ENCODE assay signal across 21 mouse cellular contexts in the genomic region with DNA sequence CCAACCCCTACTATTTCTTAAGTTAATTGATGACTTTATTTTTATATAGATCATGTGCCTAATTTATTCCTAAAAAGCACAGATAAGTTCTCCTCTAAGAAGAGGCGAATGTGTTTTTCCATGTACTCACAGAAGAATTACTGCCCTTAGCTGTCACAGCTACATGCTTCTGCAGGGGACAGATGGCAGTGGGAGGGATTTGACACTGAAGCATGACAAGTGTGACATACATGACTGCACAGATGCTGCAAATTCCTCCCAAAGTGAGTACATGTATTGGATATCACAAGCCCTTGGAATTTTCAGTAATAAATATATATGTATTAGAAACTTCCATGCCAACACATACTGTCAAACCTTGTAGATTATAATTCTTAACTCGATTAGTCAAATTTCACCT.
"Had no signal": no experiment of that assay in that cellular context is flagged by ENCODE, and none has a peak within 500 bp of the region (broad histone marks: within the 10 kb centered on the region; RNA-seq: fewer than 3 reads in every experiment).

No protein-coding gene starts in this region.

- H3K27ac ChIP-seq: limb, embryonic 12.5 days; limb, embryonic 15.5 days; liver, embryonic 14.5 days; macrophage; midbrain, embryonic 12.5 days; stomach, postnatal 0 days had no signal

- H3K4me1 ChIP-seq: limb, embryonic 15.5 days; midbrain, embryonic 12.5 days had no signal

- H3K9ac ChIP-seq: limb, embryonic 12.5 days; limb, embryonic 15.5 days; liver, embryonic 14.5 days; liver, postnatal 0 days; lung, embryonic 14.5 days; midbrain, embryonic 12.5 days had no signal

- H3K9me3 ChIP-seq: limb, embryonic 12.5 days; limb, embryonic 15.5 days; midbrain, embryonic 12.5 days had no signal

- DNase-seq: kidney, adult 9 months; kidney, postnatal 14 days; kidney, postnatal 4 days; left cerebral cortex, postnatal 4 days; liver, postnatal 0 days; lung, embryonic 14.5 days; right cerebral cortex, adult 18-20 months; right cerebral cortex, postnatal 14 days; right cerebral cortex, postnatal 4 days; thymus, adult 2 months; thymus, postnatal 14 days; thymus, postnatal 4 days had no signal

- H3K36me3 ChIP-seq: limb, embryonic 12.5 days; limb, embryonic 15.5 days; midbrain, embryonic 12.5 days had no signal

- H3K4me3 ChIP-seq: limb, embryonic 12.5 days; limb, embryonic 15.5 days; midbrain, embryonic 12.5 days had no signal

- ATAC-seq: liver, postnatal 0 days; lung, postnatal 0 days; midbrain, embryonic 16.5 days had no signal

- H3K27me3 ChIP-seq: limb, embryonic 15.5 days; midbrain, embryonic 12.5 days had no signal

- H3K4me2 ChIP-seq: limb, embryonic 12.5 days; limb, embryonic 15.5 days; liver, embryonic 11.5 days; lung, embryonic 14.5 days; midbrain, embryonic 12.5 days had no signal
